Mouse (Mus musculus) mammary gland, adult 2 months (tissue): ENCODE data around the gene Cacng7. TPM values are rescaled to one million over a fixed set of nuclear protein-coding genes. Genes with fewer than 3 reads are reported as not detected.

ENCODE experiments used
- polyA plus RNA-seq: library from polyadenylated mRNA; depleted of rRNA; stranded (reverse); fragments of >200 nt; gene quantifications from 2 replicates; pipeline ENCODE4 v1.2.3, GENCODE M21; 2012; ENCODE audit warnings: low replicate concordance; rRNA removed

The Cacng7 gene
- 17.0 and 17.8 TPM in 2 replicates for polyA plus RNA-seq

DNA sequence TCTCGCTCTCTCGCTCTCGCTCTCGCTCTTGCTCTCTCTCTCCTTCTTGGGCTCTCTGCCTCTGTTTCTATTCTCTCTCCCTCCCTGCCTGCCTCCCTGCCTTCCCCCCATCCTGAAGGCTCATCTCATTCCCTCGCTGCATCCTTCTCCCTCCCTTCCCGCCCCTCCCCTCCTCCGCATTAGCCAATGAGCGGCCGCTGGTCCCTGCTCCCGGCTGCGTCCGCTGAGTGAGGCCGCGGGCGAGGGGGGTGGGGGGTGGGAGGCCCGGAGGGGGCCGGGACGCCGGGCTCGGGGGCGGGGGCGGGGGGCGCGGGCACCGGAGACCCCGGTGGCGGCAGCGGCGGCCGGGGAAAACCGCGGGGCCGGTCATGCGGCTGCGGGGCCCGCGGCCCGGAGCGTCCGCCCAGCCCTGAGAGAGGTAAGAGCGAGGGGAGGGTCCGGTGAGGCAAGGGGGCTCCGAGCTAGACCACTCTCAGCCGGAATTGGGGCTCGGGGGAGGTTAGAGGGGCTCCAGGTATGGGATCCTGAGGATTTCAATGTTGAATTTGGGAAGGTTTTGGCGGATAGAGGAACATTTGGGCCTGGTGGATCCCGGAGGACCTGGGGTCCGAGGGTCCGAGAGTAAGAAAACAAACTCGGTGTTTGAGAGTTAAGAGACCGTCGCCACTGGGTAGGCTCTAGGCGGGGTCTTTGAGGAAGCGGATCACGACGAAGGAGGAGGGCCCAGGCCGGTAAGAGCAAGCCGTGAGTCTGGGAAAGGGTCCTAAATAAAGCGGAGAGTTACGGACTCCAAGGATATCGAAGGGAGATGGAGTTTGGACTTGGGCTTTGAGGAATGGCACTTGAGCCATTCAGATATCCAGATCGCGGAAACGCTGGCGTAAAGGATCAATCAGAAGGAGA lies at the start of gene Cacng7:
TSS of gene Cacng7 (plus strand) at position 337 of the 903 bp plus-strand sequence.

GRCm38 (mm10) chr7:3288976-3289970 lies 43.5 kb upstream of the Cacng7 start, which contains the start of the genes Myadm and Prkcg:
Myadm (plus strand) TSS chr7:3289080.
Prkcg (plus strand) TSS chr7:3289179.

DNA sequence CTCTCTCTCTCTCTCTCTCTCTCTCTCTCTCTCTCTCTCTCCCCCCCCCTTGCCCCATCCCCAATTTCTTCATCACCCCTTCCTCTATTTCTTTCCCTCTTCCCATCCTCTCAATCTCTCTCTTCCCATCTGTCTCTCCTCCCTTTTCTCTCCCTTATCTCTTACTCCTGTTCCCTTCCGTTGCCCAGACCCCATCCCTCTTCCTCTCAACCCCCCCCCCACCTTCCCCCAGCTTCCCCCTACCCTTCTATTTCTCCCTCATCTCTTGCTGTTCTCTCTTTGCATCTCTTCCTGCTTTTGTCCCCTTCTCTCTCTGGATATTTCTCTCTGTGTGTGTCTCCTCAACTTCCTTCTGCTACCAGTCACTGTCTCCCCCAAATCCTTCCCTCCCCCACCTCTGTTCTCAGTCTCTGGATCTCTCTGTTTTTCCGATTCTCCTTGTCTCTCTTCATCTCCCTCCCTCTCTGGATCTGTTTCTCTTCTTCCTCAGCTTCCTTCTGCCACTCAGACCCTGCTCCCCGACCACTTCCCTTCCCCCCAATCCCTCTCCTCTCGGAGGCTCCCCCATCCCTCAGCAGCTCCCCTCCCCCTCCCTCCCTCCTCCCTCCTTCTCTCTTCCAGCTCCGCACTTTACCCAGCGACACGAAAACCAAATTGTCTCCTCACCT lies 57.8 kb downstream of the Cacng7 start, which contains the start of gene Cacng8:
TSS of gene Cacng8 (plus strand) at position 271 of the 668 bp plus-strand sequence.

Other genes starting within 250 kb of the Cacng7 start
- gene AU018091, start 163.8 kb upstream of the Cacng7 start, polyA plus RNA-seq: 0.12 and 0.66 TPM in 2 replicates
- 0.01 and 0.20 TPM in 2 replicates for gene Nlrp12, start 83.2 kb upstream of the Cacng7 start, polyA plus RNA-seq
- 398 and 647 TPM in 2 replicates for gene Myadm, start 43.9 kb upstream of the Cacng7 start, polyA plus RNA-seq
- 4.4 and 5.7 TPM in 2 replicates for gene Prkcg, start 43.8 kb upstream of the Cacng7 start, polyA plus RNA-seq
- 0.09 and 0.54 TPM in 2 replicates for gene Cacng8, start 57.7 kb downstream of the Cacng7 start, polyA plus RNA-seq
- 26.9 TPM in 1 of 2 replicates, not detected in the other for gene Cacng6, start 91.2 kb downstream of the Cacng7 start, polyA plus RNA-seq
- 0.36 and 0.72 TPM in 2 replicates for gene Tarm1, start 169.7 kb downstream of the Cacng7 start, polyA plus RNA-seq